8 mouse cellular contexts compared by ENCODE assay signal in the genomic region with DNA sequence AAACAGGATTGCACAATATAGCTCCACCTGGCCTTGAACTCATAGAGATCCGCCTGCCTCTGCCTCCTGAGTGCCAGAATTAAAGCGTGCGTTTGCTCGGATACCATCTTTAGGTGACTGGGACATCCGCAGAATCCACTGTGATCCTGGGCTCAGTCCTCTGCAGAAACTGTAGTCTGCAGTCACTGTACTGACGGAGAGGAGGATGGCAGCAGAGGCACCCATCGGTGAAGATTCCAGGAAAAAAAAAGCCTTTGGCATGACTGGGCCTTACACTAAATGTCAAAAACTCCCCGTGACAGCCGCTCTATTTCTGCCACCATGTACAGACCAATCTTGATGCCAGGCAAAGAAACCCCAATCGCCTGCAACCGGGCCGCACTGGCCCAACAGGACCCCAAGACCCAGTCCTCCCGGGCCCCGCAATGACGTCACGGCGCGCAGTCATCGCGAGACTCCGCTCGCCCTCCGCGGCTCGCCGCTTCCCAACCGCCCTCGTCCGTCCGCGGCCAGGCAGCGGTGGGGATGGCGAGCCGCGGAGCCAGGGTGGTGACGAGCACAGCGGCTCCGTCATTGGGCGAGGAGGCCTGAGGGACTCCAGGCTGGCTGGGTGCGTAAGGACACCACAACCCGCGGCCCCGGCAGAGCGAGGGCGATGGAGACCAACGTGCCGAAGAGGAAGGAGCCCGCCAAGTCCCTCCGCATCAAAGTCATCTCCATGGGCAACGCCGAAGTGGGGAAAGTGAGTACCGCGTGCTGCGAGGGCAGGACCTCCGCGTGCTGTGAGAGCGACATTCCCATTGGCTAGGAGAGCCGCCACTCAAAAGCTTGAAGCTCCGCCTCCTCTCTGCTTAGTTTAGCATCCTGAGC. TPM values are rescaled to one million over a fixed set of nuclear protein-coding genes. Genes with fewer than 3 reads are reported as not detected.
DNase-seq lines count a peak whose midpoint lies in the region; ATAC-seq and TF ChIP-seq lines count a peak whose summit lies in the region.

A gene (plus strand): TSS at position 452 of the 870 bp plus-strand sequence.

- H3K27me3 ChIP-seq in hindbrain, embryonic 10.5 days (ENCODE audit: insufficient read depth, poor library complexity, severe bottlenecking): no peaks in the 10 kb centered on the region
- H3K27me3 ChIP-seq in lung, postnatal 0 days (replicated peaks; ENCODE audit: insufficient read depth, low read length): no peaks in the 10 kb centered on the region

- H3K4me1 ChIP-seq in hindbrain, embryonic 10.5 days (replicated peaks): peaks cover 23% of the 10 kb centered on the region; the same call in 1 of the 2 replicates
- 0 out of 2 replicates have a peak, but pooled peaks cover 2% of the 10 kb centered on the region for H3K4me1 ChIP-seq in lung, postnatal 0 days (ENCODE audit: insufficient read depth, low read depth, low read length)

- TF ChIP-seq EP300 in lung, postnatal 0 days (IDR thresholded peaks at IDR 0.05): no peak

- peak within 1 kb of the TSS; percentile 33; the same call in 1 of the 2 replicates for H3K9ac ChIP-seq in lung, postnatal 0 days (replicated peaks; ENCODE audit: low read depth)

- peak; percentile 92 for ATAC-seq in frontal cortex, adult (ENCODE audit: low TSS enrichment)
- peak; percentile 97 for ATAC-seq in lung, postnatal 0 days

- peak within 1 kb of the TSS; percentile 75 for H3K4me2 ChIP-seq in lung, postnatal 0 days (replicated peaks; ENCODE audit: low read depth, low read length)

- peak; percentile 98 for DNase-seq in MN1 (ENCODE audit: low spot score)
- DNase-seq in cerebellum, adult 9-10 months: peak; percentile 97
- DNase-seq in hindbrain, embryonic 10.5 days (ENCODE audit: low spot score): peak; percentile 96
- peak; percentile 95 for DNase-seq in layer of hippocampus, adult 9-11 months
- DNase-seq in lung, postnatal 0 days (ENCODE audit: low spot score): peak; percentile 92
- peak; percentile 94 for DNase-seq in ovary, postnatal 14 days (ENCODE audit: low spot score)
- peak; percentile 96 for DNase-seq in thymus, postnatal 14 days

- H3K27ac ChIP-seq in hindbrain, embryonic 10.5 days: peak within 1 kb of the TSS; percentile 97
- H3K27ac ChIP-seq in lung, postnatal 0 days (ENCODE audit: low read length): peak within 1 kb of the TSS; percentile 86

- peak within 1 kb of the TSS; percentile 66 for H3K4me3 ChIP-seq in hindbrain, embryonic 10.5 days
- peak within 1 kb of the TSS; percentile 42 for H3K4me3 ChIP-seq in lung, postnatal 0 days (ENCODE audit: low read depth, low read length)

- TF ChIP-seq CTCF in lung, postnatal 0 days (IDR thresholded peaks at IDR 0.05): no peak

- no peaks in the 10 kb centered on the region for H3K9me3 ChIP-seq in hindbrain, embryonic 10.5 days
- no peaks in the 10 kb centered on the region for H3K9me3 ChIP-seq in lung, postnatal 0 days (ENCODE audit: low read length)

- peaks cover 21% of the 10 kb centered on the region for H3K36me3 ChIP-seq in hindbrain, embryonic 10.5 days
- H3K36me3 ChIP-seq in lung, postnatal 0 days (ENCODE audit: insufficient read depth, low read length): no peaks in the 10 kb centered on the region

- WGBS in hindbrain, embryonic 10.5 days: 5% methylated on average over 59 of the region's 59 CpGs
- WGBS in lung, postnatal 0 days: 6% methylated on average over 48 of the region's 59 CpGs

RNA-seq across cellular contexts. Expression of the gene that starts here (rescaled TPM):
- 10.5 and 10.8 TPM in 2 replicates for polyA plus RNA-seq in hindbrain, embryonic 10.5 days (2016; fragmentation: Nextera tagmentation; extraction: Ambion mirVana)
- polyA plus RNA-seq in lung, postnatal 0 days (2015; fragmentation: Nextera tagmentation; extraction: Ambion mirVana): 2.2 TPM in 2 replicates

Comparison
In these comparisons a context has a peak if more than half of its experiments do, and no peak if none do; other contexts are left out.
1. Peak in every context shown above with its lines: DNase-seq, ATAC-seq, H3K4me3 ChIP-seq and H3K27ac ChIP-seq.